Mouse (Mus musculus): ENCODE measurements around the gene Hmx1. TPM values are rescaled to one million over a fixed set of nuclear protein-coding genes. Genes with fewer than 3 reads are reported as not detected.

Hmx1 gene
- total and polyA plus RNA-seq, 2 experiments = not detected

GRCm38 (mm10) chr5:35401240-35401639, 12.3 kb downstream of the Hmx1 start:
- no peak for DNase-seq (ENCODE audit: extremely low read depth, low read depth, low spot score)
- WGBS = 8% methylated on average over 8 of the region's 8 CpGs
- Histone ChIP-seq H3K27ac (replicated peaks; ENCODE audit: insufficient read depth, low read depth, low read length) (no peak overlapping the region), H3K4me1 (ENCODE audit: control insufficient read depth, insufficient read depth, low read length) (peaks cover 2% of the 10 kb centered on the region; the same call in 1 of the 2 replicates), H3K79me2 (ENCODE audit: control insufficient read depth, insufficient read depth, low read length) (no peaks in the 10 kb centered on the region), H3K9ac (ENCODE audit: low read depth, low read length) (no peak overlapping the region), H3K4me3 (ENCODE audit: insufficient read depth, low read depth, low read length) (no peak overlapping the region), H3K36me3 (ENCODE audit: control insufficient read depth, insufficient read depth, low read length) (no peaks in the 10 kb centered on the region), H3K27me3 (ENCODE audit: control insufficient read depth, insufficient read depth, low read length) (peaks cover 29% of the 10 kb centered on the region)
- no peak for TF ChIP-seq POLR2A (IDR thresholded peaks at IDR 0.05; ENCODE audit: extremely low read depth, insufficient read depth, low read length)
- TF ChIP-seq CTCF (IDR thresholded peaks at IDR 0.05; ENCODE audit: low read depth, low read length) = no peak

GRCm38 (mm10) chr5:35407411-35407930, 18.6 kb downstream of the Hmx1 start:
- Histone ChIP-seq H3K4me3 (ENCODE audit: insufficient read depth, low read depth, low read length) (no peak overlapping the region), H3K4me1 (ENCODE audit: control insufficient read depth, insufficient read depth, low read length) (no peaks in the 10 kb centered on the region), H3K36me3 (ENCODE audit: control insufficient read depth, insufficient read depth, low read length) (no peaks in the 10 kb centered on the region), H3K79me2 (ENCODE audit: control insufficient read depth, insufficient read depth, low read length) (no peaks in the 10 kb centered on the region), H3K27ac (replicated peaks; ENCODE audit: insufficient read depth, low read depth, low read length) (no peak overlapping the region), H3K9ac (ENCODE audit: low read depth, low read length) (no peak overlapping the region), H3K27me3 (ENCODE audit: control insufficient read depth, insufficient read depth, low read length) (no peaks in the 10 kb centered on the region)
- TF ChIP-seq POLR2A (IDR thresholded peaks at IDR 0.05; ENCODE audit: extremely low read depth, insufficient read depth, low read length) (no peak), CTCF (IDR thresholded peaks at IDR 0.05; ENCODE audit: low read depth, low read length) (no peak)
- WGBS = 86% methylated on average over 9 of the region's 9 CpGs
- DNase-seq (ENCODE audit: extremely low read depth, low read depth, low spot score) = no peak

GRCm38 (mm10) chr5:35411028-35411427, 22.1 kb downstream of the Hmx1 start:
- Histone ChIP-seq H3K79me2 (ENCODE audit: control insufficient read depth, insufficient read depth, low read length) (no peaks in the 10 kb centered on the region), H3K27me3 (ENCODE audit: control insufficient read depth, insufficient read depth, low read length) (no peaks in the 10 kb centered on the region), H3K27ac (replicated peaks; ENCODE audit: insufficient read depth, low read depth, low read length) (no peak overlapping the region), H3K36me3 (ENCODE audit: control insufficient read depth, insufficient read depth, low read length) (no peaks in the 10 kb centered on the region), H3K9ac (ENCODE audit: low read depth, low read length) (no peak overlapping the region), H3K4me3 (ENCODE audit: insufficient read depth, low read depth, low read length) (no peak overlapping the region), H3K4me1 (ENCODE audit: control insufficient read depth, insufficient read depth, low read length) (no peaks in the 10 kb centered on the region)
- WGBS = 63% methylated on average over 10 of the region's 10 CpGs
- TF ChIP-seq POLR2A (IDR thresholded peaks at IDR 0.05; ENCODE audit: extremely low read depth, insufficient read depth, low read length) (no peak), CTCF (IDR thresholded peaks at IDR 0.05; ENCODE audit: low read depth, low read length) (no peak)
- DNase-seq (ENCODE audit: extremely low read depth, low read depth, low spot score) = no peak

GRCm38 (mm10) chr5:35412833-35413232, 23.9 kb downstream of the Hmx1 start:
- no peak overlapping the region for H3K27ac ChIP-seq (replicated peaks; ENCODE audit: insufficient read depth, low read depth, low read length)
- H3K27me3 ChIP-seq (ENCODE audit: control insufficient read depth, insufficient read depth, low read length) = no peaks in the 10 kb centered on the region
- no peaks in the 10 kb centered on the region for H3K36me3 ChIP-seq (ENCODE audit: control insufficient read depth, insufficient read depth, low read length)
- no peak for DNase-seq (ENCODE audit: extremely low read depth, low read depth, low spot score)
- H3K4me1 ChIP-seq (ENCODE audit: control insufficient read depth, insufficient read depth, low read length) = no peaks in the 10 kb centered on the region
- no peak overlapping the region for H3K4me3 ChIP-seq (ENCODE audit: insufficient read depth, low read depth, low read length)
- no peaks in the 10 kb centered on the region for H3K79me2 ChIP-seq (ENCODE audit: control insufficient read depth, insufficient read depth, low read length)
- no peak for TF ChIP-seq POLR2A (IDR thresholded peaks at IDR 0.05; ENCODE audit: extremely low read depth, insufficient read depth, low read length)
- no peak for TF ChIP-seq CTCF (IDR thresholded peaks at IDR 0.05; ENCODE audit: low read depth, low read length)
- WGBS = 29% methylated on average over 12 of the region's 12 CpGs
- no peak overlapping the region for H3K9ac ChIP-seq (ENCODE audit: low read depth, low read length)

- no peaks in the 10 kb centered on the region for H3K27me3 ChIP-seq (ENCODE audit: control insufficient read depth, insufficient read depth, low read length)
- no peak overlapping the region for H3K27ac ChIP-seq (replicated peaks; ENCODE audit: insufficient read depth, low read depth, low read length)
- H3K79me2 ChIP-seq (ENCODE audit: control insufficient read depth, insufficient read depth, low read length) = no peaks in the 10 kb centered on the region
- no peak for TF ChIP-seq CTCF (IDR thresholded peaks at IDR 0.05; ENCODE audit: low read depth, low read length)
- TF ChIP-seq POLR2A (IDR thresholded peaks at IDR 0.05; ENCODE audit: extremely low read depth, insufficient read depth, low read length) = no peak
- no peak overlapping the region for H3K4me3 ChIP-seq (ENCODE audit: insufficient read depth, low read depth, low read length)
- WGBS = 59% methylated on average over 7 of the region's 7 CpGs
- no peak overlapping the region for H3K9ac ChIP-seq (ENCODE audit: low read depth, low read length)
- DNase-seq (ENCODE audit: extremely low read depth, low read depth, low spot score) = no peak
- no peaks in the 10 kb centered on the region for H3K36me3 ChIP-seq (ENCODE audit: control insufficient read depth, insufficient read depth, low read length)
- peaks cover 3% of the 10 kb centered on the region; the same call in 1 of the 2 replicates for H3K4me1 ChIP-seq (ENCODE audit: control insufficient read depth, insufficient read depth, low read length)
Observed at GRCm38 (mm10) chr5:35417707-35418106, 28.8 kb downstream of the Hmx1 start.

- TF ChIP-seq POLR2A (IDR thresholded peaks at IDR 0.05; ENCODE audit: extremely low read depth, insufficient read depth, low read length) (no peak), CTCF (IDR thresholded peaks at IDR 0.05; ENCODE audit: low read depth, low read length) (no peak)
- peaks cover 21% of the 10 kb centered on the region for H3K4me1 ChIP-seq (ENCODE audit: control insufficient read depth, insufficient read depth, low read length)
- peak; percentile 86 for DNase-seq (ENCODE audit: extremely low read depth, low read depth, low spot score)
- H3K27ac ChIP-seq (replicated peaks; ENCODE audit: insufficient read depth, low read depth, low read length) = peak overlapping the region; percentile 42; the same call in 1 of the 2 replicates
- H3K79me2 ChIP-seq (ENCODE audit: control insufficient read depth, insufficient read depth, low read length) = no peaks in the 10 kb centered on the region
- H3K36me3 ChIP-seq (ENCODE audit: control insufficient read depth, insufficient read depth, low read length) = no peaks in the 10 kb centered on the region
- H3K4me3 ChIP-seq (ENCODE audit: insufficient read depth, low read depth, low read length) = no peak overlapping the region
- H3K9ac ChIP-seq (ENCODE audit: low read depth, low read length) = no peak overlapping the region
- 15% methylated on average over 4 of the region's 4 CpGs for WGBS
- no peaks in the 10 kb centered on the region for H3K27me3 ChIP-seq (ENCODE audit: control insufficient read depth, insufficient read depth, low read length)
Observed at GRCm38 (mm10) chr5:35421622-35422021, 32.7 kb downstream of the Hmx1 start.

All from liver, adult 2 months (tissue).